Mouse (Mus musculus) CH12.LX (cell line): Measurements from ENCODE around the gene Hps6. TPM values are rescaled to one million over a fixed set of nuclear protein-coding genes. Genes with fewer than 3 reads are reported as not detected.

Experiments
- DNase-seq: peaks from one replicate; pipeline ENCODE4 v3.0.0-alpha.2; 2013; ENCODE audit errors: extremely low read depth
- H3K27ac ChIP-seq: 2 replicates; pipeline ENCODE4 v1.5.1; 2012; ENCODE audit warnings: low read depth, mild to moderate bottlenecking, control low read depth, moderate library complexity; ENCODE audit not compliant: insufficient read depth
- H3K27me3 ChIP-seq: replicated peaks from 2 replicates; pipeline ENCODE3; 2012; ENCODE audit warnings: inconsistent platforms
- H3K36me3 ChIP-seq, 2 experiments: replicated peaks in 1 of 2; 2 replicates each; pipeline versions ENCODE3 to v1.6.1; 2012; ENCODE audit warnings: inconsistent platforms in 1 of 2, low read length in 1 of 2, mild to moderate bottlenecking in 1 of 2, mixed read lengths in 1 of 2, moderate library complexity in 1 of 2; ENCODE audit not compliant: control insufficient read depth in 1 of 2, insufficient read depth in 1 of 2
- H3K4me1 ChIP-seq, 2 experiments: 2 replicates each; pipeline ENCODE4 v1.6.1; 2012; ENCODE audit warnings: inconsistent platforms in 1 of 2, moderate library complexity in 1 of 2; ENCODE audit not compliant: insufficient read depth in 2 of 2, control insufficient read depth in 1 of 2
- H3K4me2 ChIP-seq: 2 replicates; pipeline ENCODE4 v1.6.1; 2012; ENCODE audit warnings: low read depth, mild to moderate bottlenecking, control low read depth; ENCODE audit not compliant: poor library complexity, insufficient read depth, severe bottlenecking
- H3K4me3 ChIP-seq, 3 experiments: fragments of 150-350 bp in 1 of 3; sonication (generic) in 1 of 3; replicated peaks in 1 of 3; 2 replicates each; pipeline versions ENCODE3 to v1.5.1; 2011 to 2012; ENCODE audit warnings: low read depth in 2 of 3, low read length in 2 of 3, mild to moderate bottlenecking in 2 of 3, moderate library complexity in 2 of 3, control low read depth in 1 of 3, improper control_type of control experiment in 1 of 3, inconsistent platforms in 1 of 3, mixed read lengths in 1 of 3; ENCODE audit not compliant: poor library complexity in 1 of 3
- H3K79me2 ChIP-seq: replicated peaks from 2 replicates; pipeline ENCODE4 v1.6.1; 2012; ENCODE audit warnings: mild to moderate bottlenecking, moderate library complexity; ENCODE audit not compliant: control insufficient read depth, poor library complexity, insufficient read depth, severe bottlenecking; ENCODE audit errors: extremely low read depth
- H3K9ac ChIP-seq: 2 replicates; pipeline ENCODE4 v1.6.1; 2012; ENCODE audit warnings: low read depth, mild to moderate bottlenecking, control low read depth, moderate library complexity; ENCODE audit not compliant: insufficient read depth
- H3K9me3 ChIP-seq: replicated peaks from 2 replicates; pipeline ENCODE3; 2012; ENCODE audit warnings: low read length, inconsistent platforms, mixed read lengths
- BHLHE40 ChIP-seq: IDR thresholded peaks from 2 replicates; pipeline ENCODE4 v1.6.1; 2011; ENCODE audit warnings: mild to moderate bottlenecking, low read depth, low read length, improper control_type of control experiment
- CHD1 ChIP-seq: IDR thresholded peaks from 2 replicates; pipeline ENCODE4 v1.6.1; 2012; ENCODE audit warnings: low read depth, low read length, improper control_type of control experiment, inconsistent platforms
- ELF1 ChIP-seq: IDR thresholded peaks from 2 replicates; pipeline ENCODE4 v1.6.1; 2014; ENCODE audit warnings: low read depth, mild to moderate bottlenecking, inconsistent platforms, low read length, improper control_type of control experiment
- ETS1 ChIP-seq: conservative IDR thresholded peaks from 2 replicates; pipeline ENCODE4 v1.6.1; 2012; ENCODE audit warnings: low read depth, mild to moderate bottlenecking, inconsistent platforms, low read length, improper control_type of control experiment, moderate library complexity
- GABPA ChIP-seq: IDR thresholded peaks from 2 replicates; pipeline ENCODE4 v1.6.1; 2012; ENCODE audit warnings: low read depth, low read length, improper control_type of control experiment, inconsistent platforms; ENCODE audit not compliant: insufficient replicate concordance
- IRF4 ChIP-seq: IDR thresholded peaks from 2 replicates; pipeline ENCODE4 v1.6.1; 2014; ENCODE audit warnings: low read depth, mild to moderate bottlenecking, inconsistent platforms, low read length, improper control_type of control experiment
- JUN ChIP-seq: IDR thresholded peaks from 2 replicates; pipeline ENCODE4 v1.6.1; 2011; ENCODE audit warnings: low read depth, mild to moderate bottlenecking, low read length, improper control_type of control experiment, moderate library complexity; ENCODE audit not compliant: insufficient read depth
- MAX ChIP-seq: IDR thresholded peaks from 2 replicates; pipeline ENCODE4 v1.6.1; 2011; ENCODE audit warnings: low read length, improper control_type of control experiment
- MAZ ChIP-seq: IDR thresholded peaks from 2 replicates; pipeline ENCODE4 v1.6.1; 2012; ENCODE audit warnings: low read depth, mild to moderate bottlenecking, inconsistent platforms, low read length, improper control_type of control experiment, moderate library complexity
- NELFE ChIP-seq: IDR thresholded peaks from 2 replicates; pipeline ENCODE4 v1.6.1; 2011; ENCODE audit warnings: low read depth, low read length, improper control_type of control experiment
- NRF1 ChIP-seq: IDR thresholded peaks from 2 replicates; pipeline ENCODE4 v1.6.1; 2014; ENCODE audit warnings: low read depth, mild to moderate bottlenecking, inconsistent platforms, low read length, improper control_type of control experiment, moderate library complexity
- POLR2AphosphoS2 ChIP-seq: IDR thresholded peaks from 2 replicates; pipeline ENCODE4 v1.6.1; 2011; ENCODE audit warnings: low read depth, low read length, improper control_type of control experiment
- RAD21 ChIP-seq: IDR thresholded peaks from 2 replicates; pipeline ENCODE4 v1.6.1; 2011; ENCODE audit warnings: low read depth, mild to moderate bottlenecking, low read length, improper control_type of control experiment, moderate library complexity
- SIN3A ChIP-seq: IDR thresholded peaks from 2 replicates; pipeline ENCODE4 v1.6.1; 2012; ENCODE audit warnings: low read length, improper control_type of control experiment, inconsistent platforms
- SMC3 ChIP-seq: IDR thresholded peaks from 2 replicates; pipeline ENCODE4 v1.6.1; 2011; ENCODE audit warnings: low read depth, low read length, improper control_type of control experiment
- TCF12 ChIP-seq: IDR thresholded peaks from 2 replicates; pipeline ENCODE4 v1.6.1; 2014; ENCODE audit warnings: low read depth, mild to moderate bottlenecking, inconsistent platforms, low read length, improper control_type of control experiment
- UBTF ChIP-seq: IDR thresholded peaks from 2 replicates; pipeline ENCODE4 v1.6.1; 2012; ENCODE audit warnings: low read depth, mild to moderate bottlenecking, inconsistent platforms, low read length, improper control_type of control experiment, moderate library complexity
- USF1 ChIP-seq: IDR thresholded peaks from 2 replicates; pipeline ENCODE4 v1.6.1; 2014; ENCODE audit warnings: low read depth, mild to moderate bottlenecking, inconsistent platforms, low read length, improper control_type of control experiment
- USF2 ChIP-seq: conservative IDR thresholded peaks from 2 replicates; pipeline ENCODE4 v1.6.1; 2011; ENCODE audit warnings: low read depth, low read length, improper control_type of control experiment
- ZC3H11A ChIP-seq: IDR thresholded peaks from 2 replicates; pipeline ENCODE4 v1.6.1; 2012; ENCODE audit warnings: low read depth, mild to moderate bottlenecking, inconsistent platforms, low read length, improper control_type of control experiment
- ZNF384 ChIP-seq: IDR thresholded peaks from 2 replicates; pipeline ENCODE4 v1.6.1; 2012; ENCODE audit warnings: low read depth, low read length, improper control_type of control experiment, inconsistent platforms
- dilution Hi-C: fragments of 300-500 bp; cut with MboI; formaldehyde crosslinking; loops from 2 replicates; pipeline ENCODE4 v1.14.3; 2020; ENCODE audit warnings: low sequenced_read_pairs; ENCODE audit not compliant: extremely low pct_unique_long_range_greater_than_20kb, extremely low pct_ligation_motif_present
- in situ Hi-C: fragments of 300-500 bp; cut with MboI; formaldehyde crosslinking; loops from 3 replicates; pipeline ENCODE4 v1.14.3; 2019; ENCODE audit warnings: low sequenced_read_pairs, low pct_ligation_motif_present, low pct_unique_long_range_greater_than_20kb, mixed read lengths
- polyA plus RNA-seq: library from polyadenylated mRNA; unstranded; fragments of >175 nt; gene quantifications from 2 replicates; pipeline ENCODE4 v1.2.1, GENCODE M21; 2012; ENCODE audit warnings: low read depth; ENCODE audit not compliant: insufficient read length
- total RNA-seq, 2 experiments: library from RNA; depleted of rRNA; stranded (reverse); fragments of 300-350 nt in 1 of 2; fragments of >200 nt in 1 of 2; gene quantifications; 2 replicates each; pipeline ENCODE4 v1.2.3; 2012 to 2014

The Hps6 gene
- total and polyA plus RNA-seq, 3 experiments = 5.8 to 10.6 (median 6.7) TPM

- TF ChIP-seq USF1 = no peak; the same call in 1 of the 2 replicates
- peak; percentile 46 for TF ChIP-seq NELFE
- no peak for TF ChIP-seq IRF4
- no peak for TF ChIP-seq ETS1
- no peak for TF ChIP-seq SMC3
- no peak for TF ChIP-seq GABPA
- TF ChIP-seq BHLHE40 = no peak
- no peak for TF ChIP-seq NRF1
- no peak for TF ChIP-seq ELF1
- no peak for TF ChIP-seq ZC3H11A
- no peak for TF ChIP-seq UBTF
- no peak for TF ChIP-seq POLR2AphosphoS2
- 0 out of 2 replicates have a peak, but pooled peaks have one; percentile 34 for TF ChIP-seq MAZ
- 0 out of 2 replicates have a peak, but pooled peaks have one; percentile 30 for TF ChIP-seq TCF12
- peak; percentile 7; the same call in 1 of the 2 replicates for TF ChIP-seq CHD1
Observed at GRCm38 (mm10) chr19:46042476-46043011, 39.2 kb downstream of the Hps6 start (continued).

GRCm38 (mm10) chr19:46043380-46043779 lies 40.1 kb downstream of the Hps6 start:
- Histone ChIP-seq H3K4me1 (peaks cover 4 to 35% of the 10 kb centered on the region in 2 experiments), H3K79me2 (peaks cover 43% of the 10 kb centered on the region), H3K27ac (peak overlapping the region; percentile 12; the same call in 1 of the 2 replicates), H3K4me2 (peak overlapping the region; percentile 89), H3K27me3 (peaks cover 26% of the 10 kb centered on the region), H3K4me3 (peak overlapping the region; percentile 10 to 84 (median 25)), H3K36me3 (no peaks in the 10 kb centered on the region), H3K9ac (peak overlapping the region; percentile 81), H3K9me3 (no peaks in the 10 kb centered on the region)
- no peak for DNase-seq
- dilution Hi-C loops (no loop called here), in situ Hi-C loops (no loop called here)
- peak; percentile 50 for TF ChIP-seq BHLHE40
- peak; percentile 11; the same call in 1 of the 2 replicates for TF ChIP-seq SIN3A
- TF ChIP-seq ZC3H11A = no peak
- no peak for TF ChIP-seq ELF1
- 0 out of 2 replicates have a peak, but pooled peaks have one; percentile 15 for TF ChIP-seq USF2
- no peak for TF ChIP-seq JUN
- no peak for TF ChIP-seq ZNF384
- TF ChIP-seq MAX = 0 out of 2 replicates have a peak, but pooled peaks have one; percentile 20
- no peak for TF ChIP-seq RAD21
- peak; percentile 60 for TF ChIP-seq USF1
